In the genomic region with DNA sequence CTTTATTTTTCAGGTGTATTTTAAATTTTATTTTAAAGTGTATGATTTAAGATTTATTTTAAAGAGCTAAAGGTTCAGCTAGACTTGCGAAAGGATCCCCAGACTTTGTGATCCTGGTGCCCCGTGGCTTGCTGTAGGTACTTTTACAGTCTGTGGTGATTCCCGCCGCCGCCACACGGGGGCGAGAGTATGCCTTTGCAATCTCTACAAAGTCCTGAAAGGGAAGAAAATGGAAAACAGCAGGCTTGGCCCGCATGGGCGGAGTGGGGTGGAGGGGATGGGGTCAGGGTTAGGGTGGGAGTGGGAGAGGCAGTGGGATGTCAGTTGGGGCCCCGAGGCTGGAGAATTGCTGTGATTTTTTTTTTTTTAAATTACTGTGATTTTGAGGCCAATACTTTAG, we compare ENCODE assay signal across 8 mouse cellular contexts. TPM values are rescaled to one million over a fixed set of nuclear protein-coding genes. Genes with fewer than 3 reads are reported as not detected.
DNase-seq lines count a peak whose midpoint lies in the region; ATAC-seq and TF ChIP-seq lines count a peak whose summit lies in the region.

No protein-coding gene starts in this region.

- peak; percentile 79 for TF ChIP-seq CTCF in cerebellum, adult 2 months (IDR thresholded peaks at IDR 0.05; ENCODE audit: borderline replicate concordance, insufficient read depth, low read depth, low read length)

- H3K4me1 ChIP-seq in hindbrain, embryonic 11.5 days (replicated peaks; ENCODE audit: control insufficient read depth, insufficient read depth, low read length) = no peaks in the 10 kb centered on the region
- H3K4me1 ChIP-seq in hindbrain, embryonic 12.5 days = peaks cover under 1% of the 10 kb centered on the region; the same call in 1 of the 2 replicates
- H3K4me1 ChIP-seq in cerebellum, adult 2 months (ENCODE audit: control insufficient read depth, insufficient read depth, low read length) = no peaks in the 10 kb centered on the region

- H3K36me3 ChIP-seq in hindbrain, embryonic 11.5 days (ENCODE audit: control insufficient read depth, insufficient read depth, low read length) = no peaks in the 10 kb centered on the region
- H3K36me3 ChIP-seq in hindbrain, embryonic 12.5 days = no peaks in the 10 kb centered on the region
- H3K36me3 ChIP-seq in splenic B cell, adult 2 months (ENCODE audit: control insufficient read depth, insufficient read depth, low read length, poor library complexity, severe bottlenecking) = no peaks in the 10 kb centered on the region

- WGBS in hindbrain, embryonic 11.5 days = 4% methylated on average over 10 of the region's 10 CpGs
- WGBS in hindbrain, embryonic 12.5 days = 3% methylated on average over 10 of the region's 10 CpGs
- WGBS in cerebellum, adult 2 months = 3% methylated on average over 10 of the region's 10 CpGs

- no peak overlapping the region for H3K4me3 ChIP-seq in hindbrain, embryonic 11.5 days (ENCODE audit: low read depth, low read length)
- H3K4me3 ChIP-seq in hindbrain, embryonic 12.5 days = no peak overlapping the region
- H3K4me3 ChIP-seq in cerebellum, adult 2 months (replicated peaks; ENCODE audit: insufficient read depth, low read depth, low read length) = no peak overlapping the region

- H3K4me2 ChIP-seq in hindbrain, embryonic 11.5 days (replicated peaks; ENCODE audit: low read depth, low read length) = no peak overlapping the region
- H3K4me2 ChIP-seq in hindbrain, embryonic 12.5 days (replicated peaks) = no peak overlapping the region

- H3K27me3 ChIP-seq in hindbrain, embryonic 11.5 days (ENCODE audit: control insufficient read depth, insufficient read depth, low read length) = no peaks in the 10 kb centered on the region
- no peaks in the 10 kb centered on the region for H3K27me3 ChIP-seq in hindbrain, embryonic 12.5 days
- no peaks in the 10 kb centered on the region for H3K27me3 ChIP-seq in cerebellum, adult 2 months (ENCODE audit: control insufficient read depth, insufficient read depth, low read length)
- no peaks in the 10 kb centered on the region for H3K27me3 ChIP-seq in splenic B cell, adult 2 months (ENCODE audit: control insufficient read depth, insufficient read depth, low read length, poor library complexity, severe bottlenecking)

- no peak overlapping the region for H3K9ac ChIP-seq in hindbrain, embryonic 11.5 days (ENCODE audit: low read depth, low read length)
- H3K9ac ChIP-seq in hindbrain, embryonic 12.5 days = no peak overlapping the region

- peak; percentile 95 for DNase-seq in hindbrain, embryonic 11.5 days (ENCODE audit: low spot score)
- DNase-seq in cerebellum, adult 2 months = peak; percentile 60 to 81
- peak; percentile 78 to 89 for DNase-seq in left cerebral cortex, adult 18-20 months (ENCODE audit: low spot score in 2 of 2)
- peak; percentile 84 for DNase-seq in splenic B cell, adult 2 months (ENCODE audit: low read depth, low spot score)

- no peak overlapping the region for H3K27ac ChIP-seq in hindbrain, embryonic 11.5 days (ENCODE audit: low read depth, low read length)
- no peak overlapping the region for H3K27ac ChIP-seq in hindbrain, embryonic 12.5 days
- no peak overlapping the region for H3K27ac ChIP-seq in cerebellum, adult 2 months (ENCODE audit: insufficient read depth, low read length)

- no peaks in the 10 kb centered on the region for H3K9me3 ChIP-seq in hindbrain, embryonic 11.5 days (ENCODE audit: control insufficient read depth, low read length)
- no peaks in the 10 kb centered on the region for H3K9me3 ChIP-seq in hindbrain, embryonic 12.5 days (replicated peaks)

- ATAC-seq in hindbrain, embryonic 11.5 days (ENCODE audit: low FRiP score) = 0 out of 2 replicates have a peak, but pooled peaks have one; percentile 40
- no peak for ATAC-seq in hindbrain, embryonic 12.5 days (ENCODE audit: low FRiP score)
- ATAC-seq in frontal cortex, adult (ENCODE audit: low TSS enrichment) = peak; percentile 50; the same call in 1 of the 2 replicates
- peak; percentile 50 for ATAC-seq in inflammation-experienced regulatory T-cells, adult 6 months
- peak; percentile 75 for ATAC-seq in monocyte, adult 5-6 weeks (replicated peaks; ENCODE audit: insufficient number of reproducible peaks, low FRiP score, low TSS enrichment, poor library complexity, severe bottlenecking)

- no peak for TF ChIP-seq POLR2A in cerebellum, adult 2 months (IDR thresholded peaks at IDR 0.05; ENCODE audit: borderline replicate concordance, insufficient read depth, low read length)

RNA-seq across cellular contexts. Expression of gene Upk3b, which starts 7.7 kb away (rescaled TPM):
- polyA plus RNA-seq in hindbrain, embryonic 11.5 days (2014; fragmentation: Nextera tagmentation; extraction: Ambion mirVana) = 0.11 and 0.45 TPM in 2 replicates
- polyA plus RNA-seq in hindbrain, embryonic 12.5 days (2016; fragmentation: Nextera tagmentation; extraction: Ambion mirVana) = 0.05 TPM in 1 of 2 replicates, not detected in the other
- polyA plus RNA-seq in cerebellum, adult 2 months (2012; rRNA removed) = not detected in 2 replicates
- under 1 TPM in 1 of 3 experiments, not detected in 2; 0.16 TPM for polyA plus RNA-seq in inflammation-experienced regulatory T-cells, adult 6 months (2017; shearing (Covaris generic))
- not detected for total RNA-seq in left cerebral cortex, adult 18-20 months (2021)
- total RNA-seq in monocyte, adult 5-6 weeks (2017) = not detected in 3 replicates

RNA-seq across cellular contexts. Expression of gene Upk3bl, which starts 8.3 kb away (rescaled TPM):
- 2.4 and 2.7 TPM in 2 replicates for polyA plus RNA-seq in hindbrain, embryonic 11.5 days (2014; fragmentation: Nextera tagmentation; extraction: Ambion mirVana)
- 1.5 and 2.0 TPM in 2 replicates for polyA plus RNA-seq in hindbrain, embryonic 12.5 days (2016; fragmentation: Nextera tagmentation; extraction: Ambion mirVana)
- polyA plus RNA-seq in cerebellum, adult 2 months (2012; rRNA removed) = 1.0 and 1.1 TPM in 2 replicates
- polyA plus RNA-seq in inflammation-experienced regulatory T-cells, adult 6 months (2017; shearing (Covaris generic)) = not detected
- under 1 TPM in 1 of 2 experiments, not detected in 1; 0.75 TPM for total RNA-seq in left cerebral cortex, adult 18-20 months (2021)
- total RNA-seq in monocyte, adult 5-6 weeks (2017) = not detected in 3 replicates

RNA-seq across cellular contexts. Expression of gene Rasa4, which starts 37.7 kb away (rescaled TPM):
- polyA plus RNA-seq in hindbrain, embryonic 11.5 days (2014; fragmentation: Nextera tagmentation; extraction: Ambion mirVana) = 5.2 and 6.1 TPM in 2 replicates
- polyA plus RNA-seq in hindbrain, embryonic 12.5 days (2016; fragmentation: Nextera tagmentation; extraction: Ambion mirVana) = 12.5 and 13.1 TPM in 2 replicates
- polyA plus RNA-seq in cerebellum, adult 2 months (2012; rRNA removed) = 32.7 and 32.9 TPM in 2 replicates
- 1 to 10 TPM; 1.5 to 2.4 (median 1.7) TPM for polyA plus RNA-seq in inflammation-experienced regulatory T-cells, adult 6 months (2017; shearing (Covaris generic))
- total RNA-seq in left cerebral cortex, adult 18-20 months (2021) = 10 to 100 TPM in 1 of 2 experiments, 1 to 10 TPM in 1; 4.8 to 10.3 TPM
- 20.8 to 45.1 TPM (median 32.3 TPM) in 3 replicates for total RNA-seq in monocyte, adult 5-6 weeks (2017)

RNA-seq across cellular contexts. Expression of gene Dtx2, which starts 51.4 kb away (rescaled TPM):
- polyA plus RNA-seq in hindbrain, embryonic 11.5 days (2014; fragmentation: Nextera tagmentation; extraction: Ambion mirVana) = 21.6 and 23.5 TPM in 2 replicates
- polyA plus RNA-seq in hindbrain, embryonic 12.5 days (2016; fragmentation: Nextera tagmentation; extraction: Ambion mirVana) = 31.4 and 34.5 TPM in 2 replicates
- 9.2 and 10.1 TPM in 2 replicates for polyA plus RNA-seq in cerebellum, adult 2 months (2012; rRNA removed)
- 10 to 100 TPM in 1 of 3 experiments, 1 to 10 TPM in 2; 8.5 to 10.8 (median 9.1) TPM for polyA plus RNA-seq in inflammation-experienced regulatory T-cells, adult 6 months (2017; shearing (Covaris generic))
- 10 to 100 TPM in 1 of 2 experiments, 1 to 10 TPM in 1; 8.3 to 10.2 TPM for total RNA-seq in left cerebral cortex, adult 18-20 months (2021)
- total RNA-seq in monocyte, adult 5-6 weeks (2017) = 5.4 to 11.2 TPM (median 6.8 TPM) in 3 replicates
